Mouse (Mus musculus) heart, postnatal 0 days (tissue): ENCODE measurements around the gene 9130023H24Rik. TPM values are rescaled to one million over a fixed set of nuclear protein-coding genes. Genes with fewer than 3 reads are reported as not detected.
A peak's percentile ranks its signal among the peaks of the same experiment; 100 is the strongest.

Experiments
- ATAC-seq: fragments of 200-750 bp; cut with Nextera tagmentation; 2 replicates; pipeline ENCODE4 v1.8.0; 2017; ENCODE audit warnings: low read depth, moderate number of reproducible peaks, moderate library complexity; ENCODE audit not compliant: insufficient read depth
- DNase-seq: peaks from one replicate; pipeline ENCODE4 v3.0.0-alpha.2; 2016; ENCODE audit warnings: low spot score
- H3K27ac ChIP-seq: fragments of 300-500 bp; sonication (generic); 2 replicates; pipeline ENCODE4 v1.5.1; 2014; ENCODE audit warnings: low read depth, mild to moderate bottlenecking
- H3K27me3 ChIP-seq: fragments of 300-500 bp; sonication (generic); 2 replicates; pipeline ENCODE4 v1.6.1; 2014; ENCODE audit warnings: low read length, mixed read lengths; ENCODE audit not compliant: control insufficient read depth, insufficient read depth
- H3K36me3 ChIP-seq: fragments of 300-500 bp; sonication (generic); replicated peaks from 2 replicates; pipeline ENCODE4 v1.6.1; 2014; ENCODE audit warnings: low read length, mixed read lengths; ENCODE audit not compliant: control insufficient read depth, insufficient read depth
- H3K4me1 ChIP-seq: fragments of 300-500 bp; sonication (generic); 2 replicates; pipeline ENCODE4 v1.6.1; 2014; ENCODE audit warnings: antibody characterized with exemption; ENCODE audit not compliant: control insufficient read depth, insufficient read depth
- H3K4me2 ChIP-seq: fragments of 300-500 bp; sonication (generic); 2 replicates; pipeline ENCODE4 v1.6.1; 2014; ENCODE audit warnings: low read depth, mild to moderate bottlenecking, low read length, moderate library complexity
- H3K4me3 ChIP-seq: fragments of 300-500 bp; sonication (generic); 2 replicates; pipeline ENCODE4 v1.5.1; 2014; ENCODE audit warnings: low read depth, low read length
- H3K9ac ChIP-seq: fragments of 300-500 bp; sonication (generic); replicated peaks from 2 replicates; pipeline ENCODE4 v1.6.1; 2014; ENCODE audit warnings: low read depth, low read length, mixed read lengths
- H3K9me3 ChIP-seq: fragments of 300-500 bp; sonication (generic); replicated peaks from 2 replicates; pipeline ENCODE4 v1.6.1; 2016; ENCODE audit warnings: low read length; ENCODE audit not compliant: control insufficient read depth
- CTCF ChIP-seq: IDR thresholded peaks from 2 replicates; pipeline ENCODE4 v1.5.1; 2016; ENCODE audit warnings: antibody characterized with exemption, control low read depth, low read depth
- EP300 ChIP-seq: IDR thresholded peaks from 2 replicates; pipeline ENCODE4 v1.6.1; 2016; ENCODE audit warnings: antibody characterized with exemption, low read depth
- WGBS: fragments of 180-500 bp; shearing (Covaris S2); extraction: QIAGEN DNeasy Blood & Tissue Kit; methylation state at CpG from one replicate; pipeline ENCODE4 v1.1.7; 2014; 5-methylcytosine and 5-hydroxymethylcytosine counted together
- polyA plus RNA-seq: library from polyadenylated mRNA; unstranded; fragments of >200 nt; fragmentation: Nextera tagmentation; extraction: Ambion mirVana; gene quantifications from 2 replicates; pipeline ENCODE4 v1.2.1, GENCODE M21; 2015
- total RNA-seq: library from RNA; depleted of rRNA; stranded (reverse); fragments of >200 nt; gene quantifications from 2 replicates; pipeline ENCODE4 v1.2.3, GENCODE M21; 2014; ENCODE audit warnings: low replicate concordance

The 9130023H24Rik gene
- total and polyA plus RNA-seq, 2 experiments from 2014 or later: 3.9 to 5.1 TPM

DNA sequence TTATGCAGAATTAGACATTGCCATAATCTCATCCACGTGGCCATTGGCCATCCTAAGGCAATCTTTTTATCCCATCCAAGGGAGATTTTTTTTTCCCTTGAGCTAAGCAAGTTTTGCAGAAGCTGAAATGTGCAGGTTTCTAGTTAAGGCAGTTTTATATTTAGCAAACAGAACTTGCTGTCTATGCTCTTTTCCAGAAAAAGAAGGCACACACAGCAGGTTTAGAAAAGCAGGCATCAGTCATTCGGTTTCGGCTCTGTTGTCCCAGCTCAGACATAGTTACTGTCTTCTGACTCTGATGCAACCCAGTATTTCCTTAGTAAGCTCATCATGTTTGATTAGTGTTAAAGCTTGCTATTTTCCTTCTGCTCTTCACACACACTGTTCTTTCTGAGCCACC, 16.9 kb downstream of the 9130023H24Rik start:
- no peak for ATAC-seq
- TF ChIP-seq CTCF (no peak), EP300 (no peak)

DNA sequence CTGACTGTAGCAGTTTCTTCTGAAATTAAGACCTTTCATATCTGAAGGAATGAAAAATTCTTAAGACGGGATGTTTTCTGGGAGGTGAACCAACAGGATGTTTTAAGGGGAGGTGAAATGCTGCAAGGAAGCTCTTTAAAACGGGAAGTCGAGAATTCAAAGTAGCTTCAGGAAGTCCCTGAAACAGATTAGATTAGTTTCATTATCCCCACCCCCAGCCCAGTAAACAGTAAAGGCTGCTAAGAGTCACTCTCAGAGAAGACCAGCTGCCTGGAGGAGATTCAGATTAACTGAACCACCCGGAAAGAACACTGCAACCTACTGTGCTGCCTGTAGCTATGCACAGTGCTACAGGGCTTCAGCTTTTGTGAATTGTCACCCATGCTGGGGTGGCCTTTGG, 17.9 kb downstream of the 9130023H24Rik start:
- H3K4me3 ChIP-seq: no peak overlapping the region
- WGBS: 53% methylated on average over 4 of the region's 4 CpGs
- TF ChIP-seq CTCF (no peak), EP300 (no peak)
- H3K27ac ChIP-seq: no peak overlapping the region
- no peak overlapping the region for H3K4me2 ChIP-seq
- H3K9me3 ChIP-seq: no peaks in the 10 kb centered on the region
- H3K36me3 ChIP-seq: no peaks in the 10 kb centered on the region
- DNase-seq: no peak
- H3K9ac ChIP-seq: no peak overlapping the region
- H3K4me1 ChIP-seq: no peaks in the 10 kb centered on the region
- no peak for ATAC-seq
- H3K27me3 ChIP-seq: no peaks in the 10 kb centered on the region

More for the DNA sequence above, 16.9 kb downstream of the 9130023H24Rik start:
- H3K9ac ChIP-seq: no peak overlapping the region
- 86% methylated on average over 3 of the region's 3 CpGs for WGBS
- no peak overlapping the region for H3K4me2 ChIP-seq
- no peaks in the 10 kb centered on the region for H3K36me3 ChIP-seq
- H3K27ac ChIP-seq: no peak overlapping the region
- H3K4me1 ChIP-seq: no peaks in the 10 kb centered on the region
- no peaks in the 10 kb centered on the region for H3K27me3 ChIP-seq
- DNase-seq: no peak
- no peaks in the 10 kb centered on the region for H3K9me3 ChIP-seq
- H3K4me3 ChIP-seq: no peak overlapping the region

DNA sequence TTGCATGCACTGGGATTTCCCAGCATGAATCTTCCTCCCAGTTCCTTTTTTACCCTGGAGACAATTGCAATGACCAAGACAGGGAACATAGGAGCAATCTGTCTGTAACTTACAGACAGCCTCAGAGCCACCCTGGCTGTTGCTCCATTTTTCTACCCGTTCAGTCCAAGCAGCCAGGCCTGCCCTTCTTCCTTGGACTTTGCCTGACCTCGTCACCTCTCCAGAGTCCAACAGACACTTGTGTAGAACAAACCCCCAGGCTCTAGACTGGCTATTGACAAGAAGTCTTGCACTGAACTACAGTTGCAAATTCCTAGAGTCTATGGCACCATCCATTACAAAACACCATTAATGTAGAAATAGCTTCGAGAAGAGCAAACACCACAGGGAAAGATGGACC, 28.0 kb downstream of the 9130023H24Rik start:
- Histone ChIP-seq H3K4me2 (no peak overlapping the region), H3K27ac (no peak overlapping the region), H3K9me3 (no peaks in the 10 kb centered on the region), H3K9ac (no peak overlapping the region), H3K27me3 (no peaks in the 10 kb centered on the region), H3K36me3 (no peaks in the 10 kb centered on the region), H3K4me3 (no peak overlapping the region), H3K4me1 (0 out of 2 replicates have a peak, but pooled peaks cover 4% of the 10 kb centered on the region)
- WGBS: 56% methylated on average over 3 of the region's 3 CpGs
- no peak for DNase-seq
- no peak for ATAC-seq
- TF ChIP-seq EP300: no peak
- no peak for TF ChIP-seq CTCF

DNA sequence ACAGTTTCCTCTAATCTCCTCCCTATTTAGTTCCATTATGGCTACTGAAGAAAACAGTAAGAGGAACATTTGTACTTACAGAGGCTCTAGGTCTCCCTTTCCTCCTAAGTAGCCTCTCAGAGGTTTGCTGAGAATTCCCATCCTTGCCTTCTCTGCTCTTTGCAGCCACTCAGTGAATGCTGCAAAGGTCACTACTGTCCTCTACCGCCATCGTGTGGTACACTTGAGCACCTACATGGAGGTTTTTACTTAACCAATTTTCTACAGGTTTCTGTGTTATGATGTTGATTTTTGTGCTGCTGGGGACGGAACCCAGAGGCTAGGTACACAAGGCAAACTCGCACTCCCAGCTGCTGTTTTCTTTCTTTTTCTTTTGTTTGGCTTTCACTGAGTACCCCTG, 29.6 kb downstream of the 9130023H24Rik start:
- Histone ChIP-seq H3K4me3 (no peak overlapping the region), H3K27ac (0 out of 2 replicates have a peak overlapping the region, but pooled peaks have one; percentile 11), H3K36me3 (peaks cover 5% of the 10 kb centered on the region; the same call in 1 of the 2 replicates), H3K9me3 (no peaks in the 10 kb centered on the region), H3K27me3 (no peaks in the 10 kb centered on the region), H3K4me1 (0 out of 2 replicates have a peak, but pooled peaks cover 4% of the 10 kb centered on the region), H3K9ac (no peak overlapping the region), H3K4me2 (no peak overlapping the region)
- DNase-seq (peak; percentile 72), ATAC-seq (no peak)
- TF ChIP-seq CTCF (peak; percentile 95), EP300 (no peak)
- WGBS: 6% methylated on average over 4 of the region's 4 CpGs

DNA sequence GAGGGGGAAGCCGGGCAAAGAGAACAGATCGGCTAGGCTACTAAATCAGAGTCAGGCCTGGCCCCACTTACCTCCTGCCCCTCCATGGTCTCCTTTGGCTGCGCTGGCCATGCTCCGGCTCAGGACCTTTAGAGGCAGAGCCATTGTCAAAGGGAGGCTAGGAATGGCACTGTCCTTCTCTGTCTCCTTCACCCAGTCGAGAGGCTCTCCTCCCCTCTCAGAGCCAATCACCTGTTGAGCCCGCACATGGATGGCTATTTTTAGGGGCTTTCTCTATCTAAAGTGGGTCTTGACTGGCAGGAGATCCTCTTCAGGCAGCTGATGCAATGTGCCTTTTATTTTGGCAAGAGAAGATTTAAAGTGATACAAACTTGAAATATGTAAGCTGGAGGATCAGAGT, 31.7 kb downstream of the 9130023H24Rik start, which contains the start of gene Cox6a2:
Cox6a2 (minus strand) TSS at position 236 of the 400 bp plus-strand sequence.
- no peaks in the 10 kb centered on the region for H3K27me3 ChIP-seq
- WGBS: 26% methylated on average over 6 of the region's 6 CpGs
- H3K36me3 ChIP-seq: peaks cover 5% of the 10 kb centered on the region; the same call in 1 of the 2 replicates
- H3K4me2 ChIP-seq: peak within 1 kb of the TSS; percentile 65
- 0 out of 2 replicates have a peak, but pooled peaks cover 4% of the 10 kb centered on the region for H3K4me1 ChIP-seq
- DNase-seq (peak; percentile 95), ATAC-seq (peak; percentile 93)
- TF ChIP-seq CTCF: no peak
- peak; percentile 76; the same call in 1 of the 2 replicates for TF ChIP-seq EP300
- peak within 1 kb of the TSS; percentile 99 for H3K27ac ChIP-seq
- no peaks in the 10 kb centered on the region for H3K9me3 ChIP-seq
- H3K9ac ChIP-seq: peak within 1 kb of the TSS; percentile 77
- H3K4me3 ChIP-seq: peak within 1 kb of the TSS; percentile 61

- Histone ChIP-seq H3K4me1 (0 out of 2 replicates have a peak, but pooled peaks cover 4% of the 10 kb centered on the region), H3K4me3 (peak overlapping the region; percentile 61), H3K27ac (peak overlapping the region; percentile 99), H3K36me3 (peaks cover 5% of the 10 kb centered on the region; the same call in 1 of the 2 replicates), H3K27me3 (no peaks in the 10 kb centered on the region), H3K9me3 (no peaks in the 10 kb centered on the region), H3K9ac (peak overlapping the region; percentile 77), H3K4me2 (peak overlapping the region; percentile 65)
- 35% methylated on average over 18 of the region's 18 CpGs for WGBS
- TF ChIP-seq EP300 (no peak), CTCF (no peak)
- DNase-seq (no peak), ATAC-seq (peak; percentile 55)
Observed at GRCm38 (mm10) chr7:128205695-128206094, 32.1 kb downstream of the 9130023H24Rik start.
